Mouse (Mus musculus) spleen, adult 2 months (tissue): ENCODE data around the gene Ppm1m. TPM values are rescaled to one million over a fixed set of nuclear protein-coding genes. Genes with fewer than 3 reads are reported as not detected.
A peak's percentile ranks its signal among the peaks of the same experiment; 100 is the strongest.

Experiments
- DNase-seq, 2 experiments: peaks; one replicate each; pipeline versions ENCODE4 v3.0.0 to v3.0.0-alpha.2; 2012 to 2021; ENCODE audit warnings: low spot score in 2 of 2, low read depth in 1 of 2
- H3K27ac ChIP-seq: fragments of 200-500 bp; 2 replicates; pipeline ENCODE4 v1.5.1; 2012; ENCODE audit warnings: low read length, inconsistent platforms; ENCODE audit not compliant: insufficient read depth
- H3K27me3 ChIP-seq: fragments of 200-500 bp; 2 replicates; pipeline ENCODE4 v1.6.1; 2012; ENCODE audit warnings: mild to moderate bottlenecking, moderate library complexity, low read length, inconsistent platforms; ENCODE audit not compliant: control insufficient read depth, insufficient read depth
- H3K36me3 ChIP-seq: fragments of 200-500 bp; 2 replicates; pipeline ENCODE4 v1.6.1; 2012; ENCODE audit warnings: mild to moderate bottlenecking, low read length, inconsistent platforms; ENCODE audit not compliant: control insufficient read depth, insufficient read depth
- H3K4me1 ChIP-seq: fragments of 200-500 bp; 2 replicates; pipeline ENCODE4 v1.6.1; 2011; ENCODE audit warnings: inconsistent platforms; ENCODE audit not compliant: control insufficient read depth, insufficient read depth, insufficient read length
- H3K4me3 ChIP-seq: fragments of 200-500 bp; 2 replicates; pipeline ENCODE4 v1.5.1; 2011; ENCODE audit warnings: mild to moderate bottlenecking, inconsistent platforms; ENCODE audit not compliant: insufficient read depth, insufficient read length; ENCODE audit errors: extremely low read depth
- CTCF ChIP-seq: fragments of 200-500 bp; IDR thresholded peaks from 2 replicates; pipeline ENCODE4 v1.5.1; 2011; ENCODE audit warnings: mild to moderate bottlenecking, inconsistent platforms; ENCODE audit not compliant: insufficient read depth, insufficient read length, insufficient replicate concordance; ENCODE audit errors: extremely low read depth
- POLR2A ChIP-seq: fragments of 200-500 bp; IDR thresholded peaks from 2 replicates; pipeline ENCODE4 v1.6.1; 2011; ENCODE audit warnings: low read depth, low read length, inconsistent platforms
- WGBS: fragments of 180-500 bp; shearing (Covaris S2); methylation state at CpG from one replicate; pipeline ENCODE4 v1.1.7; 2018; 5-methylcytosine and 5-hydroxymethylcytosine counted together
- polyA plus RNA-seq: library from polyadenylated mRNA; depleted of rRNA; stranded (reverse); fragments of >200 nt; gene quantifications from 2 replicates; pipeline ENCODE4 v1.2.3, GENCODE M21; 2012

Ppm1m gene
- polyA plus RNA-seq, 1 experiment = 87.4 TPM

- TF ChIP-seq POLR2A (no peak), CTCF (no peak)
- no peak overlapping the region for H3K4me3 ChIP-seq
- no peak for DNase-seq
- no peaks in the 10 kb centered on the region for H3K4me1 ChIP-seq
- WGBS = 90% methylated on average over 23 of the region's 23 CpGs
- no peaks in the 10 kb centered on the region for H3K27me3 ChIP-seq
- peaks cover 41% of the 10 kb centered on the region for H3K36me3 ChIP-seq
- H3K27ac ChIP-seq = peak overlapping the region; percentile 34
Observed at GRCm38 (mm10) chr9:106236156-106236817, 36.7 kb upstream of the Ppm1m start.

GRCm38 (mm10) chr9:106235194-106235830 is 35.8 kb upstream of the Ppm1m start:
- Histone ChIP-seq H3K27ac (no peak overlapping the region), H3K4me3 (no peak overlapping the region), H3K27me3 (no peaks in the 10 kb centered on the region), H3K4me1 (peaks cover 3% of the 10 kb centered on the region; the same call in 1 of the 2 replicates), H3K36me3 (peaks cover 39% of the 10 kb centered on the region)
- no peak for DNase-seq
- TF ChIP-seq CTCF = no peak
- no peak for TF ChIP-seq POLR2A
- WGBS = 95% methylated on average over 23 of the region's 23 CpGs

- Histone ChIP-seq H3K36me3 (peaks cover 33% of the 10 kb centered on the region), H3K4me1 (peaks cover 7% of the 10 kb centered on the region; the same call in 1 of the 2 replicates), H3K27me3 (no peaks in the 10 kb centered on the region), H3K27ac (no peak overlapping the region), H3K4me3 (no peak overlapping the region)
- DNase-seq = no peak
- 76% methylated on average over 6 of the region's 6 CpGs for WGBS
- TF ChIP-seq CTCF (no peak), POLR2A (no peak)
Observed at GRCm38 (mm10) chr9:106233953-106234352, 34.4 kb upstream of the Ppm1m start.

GRCm38 (mm10) chr9:106232956-106233355 is 33.4 kb upstream of the Ppm1m start:
- no peak overlapping the region for H3K27ac ChIP-seq
- no peak for TF ChIP-seq POLR2A
- TF ChIP-seq CTCF = no peak
- 73% methylated on average over 3 of the region's 3 CpGs for WGBS
- peaks cover 26% of the 10 kb centered on the region for H3K36me3 ChIP-seq
- H3K4me3 ChIP-seq = no peak overlapping the region
- no peaks in the 10 kb centered on the region for H3K27me3 ChIP-seq
- peaks cover 7% of the 10 kb centered on the region; the same call in 1 of the 2 replicates for H3K4me1 ChIP-seq
- DNase-seq = no peak

GRCm38 (mm10) chr9:106231816-106232215 is 32.3 kb upstream of the Ppm1m start:
- WGBS = 90% methylated on average over 4 of the region's 4 CpGs
- peaks cover 23% of the 10 kb centered on the region for H3K36me3 ChIP-seq
- H3K27ac ChIP-seq = no peak overlapping the region
- TF ChIP-seq POLR2A (no peak), CTCF (no peak)
- H3K4me1 ChIP-seq = peaks cover 7% of the 10 kb centered on the region; the same call in 1 of the 2 replicates
- no peaks in the 10 kb centered on the region for H3K27me3 ChIP-seq
- H3K4me3 ChIP-seq = no peak overlapping the region
- DNase-seq = no peak

GRCm38 (mm10) chr9:106231220-106231619 is 31.7 kb upstream of the Ppm1m start:
- Histone ChIP-seq H3K27ac (peak overlapping the region; percentile 36; the same call in 1 of the 2 replicates), H3K4me1 (peaks cover 11% of the 10 kb centered on the region), H3K4me3 (no peak overlapping the region), H3K27me3 (no peaks in the 10 kb centered on the region), H3K36me3 (peaks cover 17% of the 10 kb centered on the region)
- DNase-seq = no peak
- TF ChIP-seq POLR2A = no peak
- no peak for TF ChIP-seq CTCF
- 85% methylated on average over 7 of the region's 7 CpGs for WGBS

- 22% methylated on average over 3 of the region's 3 CpGs for WGBS
- Histone ChIP-seq H3K4me3 (no peak overlapping the region), H3K27ac (peak overlapping the region; percentile 92), H3K4me1 (peaks cover 13% of the 10 kb centered on the region), H3K36me3 (peaks cover 17% of the 10 kb centered on the region), H3K27me3 (no peaks in the 10 kb centered on the region)
- TF ChIP-seq POLR2A (no peak), CTCF (peak; percentile 15; the same call in 1 of the 2 replicates)
- no peak for DNase-seq
Observed at GRCm38 (mm10) chr9:106230734-106231106, 31.2 kb upstream of the Ppm1m start.
